Mouse (Mus musculus): ENCODE measurements around the gene 4930544D05Rik. TPM values are rescaled to one million over a fixed set of nuclear protein-coding genes. Genes with fewer than 3 reads are reported as not detected.

Gene 4930544D05Rik
- total and polyA plus RNA-seq, 2 experiments from 2014 or later: not detected

GRCm38 (mm10) chr11:70646691-70647650, 31.3 kb downstream of the 4930544D05Rik start, which contains the start of the genes Rnf167 and Slc25a11:
TSS of gene Rnf167 (plus strand) at chr11:70647235.
TSS of gene Slc25a11 (minus strand) at chr11:70647479.
- H3K4me3 ChIP-seq (ENCODE audit: low read depth, low read length): peak within 1 kb of the TSS; percentile 79
- peaks cover 39% of the 10 kb centered on the region for H3K36me3 ChIP-seq (ENCODE audit: insufficient read depth, low read length)
- peak within 1 kb of the TSS; percentile 87 for H3K9ac ChIP-seq (replicated peaks; ENCODE audit: low read length, poor library complexity, severe bottlenecking)
- peak; percentile 42 for TF ChIP-seq CTCF (IDR thresholded peaks at IDR 0.05)
- H3K4me2 ChIP-seq (ENCODE audit: low read depth, low read length, poor library complexity, severe bottlenecking): peak within 1 kb of the TSS; percentile 100
- ATAC-seq (ENCODE audit: low FRiP score): peak; percentile 93
- peak within 1 kb of the TSS; percentile 93 for H3K27ac ChIP-seq (ENCODE audit: low read depth, low read length)
- no peaks in the 10 kb centered on the region for H3K9me3 ChIP-seq (ENCODE audit: low read length)
- no peaks in the 10 kb centered on the region for H3K27me3 ChIP-seq (ENCODE audit: insufficient read depth, low read length)
- DNase-seq (ENCODE audit: low spot score): peak; percentile 100
- H3K4me1 ChIP-seq (ENCODE audit: insufficient read depth, low read length): peaks cover 10% of the 10 kb centered on the region; the same call in 1 of the 2 replicates
- under 1% methylated on average over 62 of the region's 63 CpGs for WGBS

DNA sequence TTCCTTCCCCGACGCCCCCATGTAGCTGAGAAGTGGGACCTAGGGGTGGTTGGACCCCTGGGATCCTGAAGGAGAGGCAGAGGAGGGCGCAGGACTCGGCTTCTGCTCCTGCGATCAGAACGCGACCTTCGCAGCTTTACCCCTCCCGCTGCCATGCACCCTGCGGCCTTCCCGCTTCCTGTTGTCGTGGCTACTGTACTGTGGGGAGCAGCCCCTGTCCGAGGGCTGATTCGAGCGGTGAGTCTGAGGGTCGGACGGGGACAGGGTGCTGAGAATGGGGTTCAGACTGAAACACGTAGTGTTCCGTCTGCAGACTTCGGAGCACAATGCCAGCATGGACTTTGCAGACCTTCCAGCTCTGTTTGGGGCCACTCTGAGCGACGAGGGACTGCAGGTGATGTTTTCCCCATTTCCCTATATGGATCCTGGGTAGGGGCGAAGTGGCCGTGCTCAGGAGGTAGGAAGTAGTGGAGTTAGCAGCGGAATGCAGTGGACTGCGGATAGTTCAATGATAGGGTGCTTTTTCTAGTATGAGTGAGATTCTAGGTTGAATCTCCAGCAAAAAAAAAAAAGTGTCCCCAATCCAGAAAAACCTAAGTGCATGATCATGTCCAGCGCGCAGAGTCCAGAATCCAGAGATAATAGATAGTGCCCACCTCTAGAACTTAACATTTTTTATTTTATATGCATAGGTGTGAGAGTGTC, 32.2 kb downstream of the 4930544D05Rik start:
- no peaks in the 10 kb centered on the region for H3K9me3 ChIP-seq (ENCODE audit: low read length)
- DNase-seq (ENCODE audit: low spot score) (no peak), ATAC-seq (ENCODE audit: low FRiP score) (no peak)
- peak overlapping the region; percentile 100 for H3K4me2 ChIP-seq (ENCODE audit: low read depth, low read length, poor library complexity, severe bottlenecking)
- TF ChIP-seq CTCF (IDR thresholded peaks at IDR 0.05): no peak
- peaks cover 12% of the 10 kb centered on the region for H3K4me1 ChIP-seq (ENCODE audit: insufficient read depth, low read length)
- WGBS: 4% methylated on average over 28 of the region's 28 CpGs
- H3K4me3 ChIP-seq (ENCODE audit: low read depth, low read length): peak overlapping the region; percentile 79
- H3K27ac ChIP-seq (ENCODE audit: low read depth, low read length): peak overlapping the region; percentile 90
- no peaks in the 10 kb centered on the region for H3K27me3 ChIP-seq (ENCODE audit: insufficient read depth, low read length)
- H3K36me3 ChIP-seq (ENCODE audit: insufficient read depth, low read length): peaks cover 39% of the 10 kb centered on the region
- H3K9ac ChIP-seq (replicated peaks; ENCODE audit: low read length, poor library complexity, severe bottlenecking): peak overlapping the region; percentile 83

- Histone ChIP-seq H3K27ac (ENCODE audit: low read depth, low read length) (no peak overlapping the region), H3K4me2 (ENCODE audit: low read depth, low read length, poor library complexity, severe bottlenecking) (peak overlapping the region; percentile 100; the same call in 1 of the 2 replicates), H3K4me3 (ENCODE audit: low read depth, low read length) (no peak overlapping the region), H3K4me1 (ENCODE audit: insufficient read depth, low read length) (peaks cover 13% of the 10 kb centered on the region), H3K36me3 (ENCODE audit: insufficient read depth, low read length) (peaks cover 39% of the 10 kb centered on the region), H3K27me3 (ENCODE audit: insufficient read depth, low read length) (no peaks in the 10 kb centered on the region), H3K9me3 (ENCODE audit: low read length) (no peaks in the 10 kb centered on the region), H3K9ac (replicated peaks; ENCODE audit: low read length, poor library complexity, severe bottlenecking) (no peak overlapping the region; the same call in 1 of the 2 replicates)
- 90% methylated on average over 4 of the region's 4 CpGs for WGBS
- TF ChIP-seq CTCF (IDR thresholded peaks at IDR 0.05): no peak
- ATAC-seq (ENCODE audit: low FRiP score): no peak
- no peak for DNase-seq (ENCODE audit: low spot score)
Observed at GRCm38 (mm10) chr11:70648512-70648911, 32.9 kb downstream of the 4930544D05Rik start.

- Histone ChIP-seq H3K27me3 (ENCODE audit: insufficient read depth, low read length) (no peaks in the 10 kb centered on the region), H3K36me3 (ENCODE audit: insufficient read depth, low read length) (peaks cover 38% of the 10 kb centered on the region), H3K9ac (replicated peaks; ENCODE audit: low read length, poor library complexity, severe bottlenecking) (no peak overlapping the region), H3K9me3 (ENCODE audit: low read length) (no peaks in the 10 kb centered on the region), H3K4me3 (ENCODE audit: low read depth, low read length) (no peak overlapping the region), H3K4me2 (ENCODE audit: low read depth, low read length, poor library complexity, severe bottlenecking) (no peak overlapping the region), H3K4me1 (ENCODE audit: insufficient read depth, low read length) (peaks cover 13% of the 10 kb centered on the region), H3K27ac (ENCODE audit: low read depth, low read length) (no peak overlapping the region)
- DNase-seq (ENCODE audit: low spot score): no peak
- WGBS: 87% methylated on average over 8 of the region's 8 CpGs
- ATAC-seq (ENCODE audit: low FRiP score): no peak
- no peak for TF ChIP-seq CTCF (IDR thresholded peaks at IDR 0.05)
Observed at GRCm38 (mm10) chr11:70649185-70649734, 33.6 kb downstream of the 4930544D05Rik start.

GRCm38 (mm10) chr11:70650322-70651175, 34.9 kb downstream of the 4930544D05Rik start:
- no peak overlapping the region for H3K9ac ChIP-seq (replicated peaks; ENCODE audit: low read length, poor library complexity, severe bottlenecking)
- no peak overlapping the region for H3K27ac ChIP-seq (ENCODE audit: low read depth, low read length)
- no peaks in the 10 kb centered on the region for H3K27me3 ChIP-seq (ENCODE audit: insufficient read depth, low read length)
- H3K4me3 ChIP-seq (ENCODE audit: low read depth, low read length): no peak overlapping the region
- DNase-seq (ENCODE audit: low spot score) (no peak), ATAC-seq (ENCODE audit: low FRiP score) (no peak)
- H3K9me3 ChIP-seq (ENCODE audit: low read length): no peaks in the 10 kb centered on the region
- 80% methylated on average over 12 of the region's 12 CpGs for WGBS
- no peak for TF ChIP-seq CTCF (IDR thresholded peaks at IDR 0.05)
- peaks cover 13% of the 10 kb centered on the region for H3K4me1 ChIP-seq (ENCODE audit: insufficient read depth, low read length)
- no peak overlapping the region for H3K4me2 ChIP-seq (ENCODE audit: low read depth, low read length, poor library complexity, severe bottlenecking)
- peaks cover 27% of the 10 kb centered on the region for H3K36me3 ChIP-seq (ENCODE audit: insufficient read depth, low read length)

Measured in midbrain, postnatal 0 days (tissue).